Mouse (Mus musculus): ENCODE measurements around the gene Cbr1. TPM values are rescaled to one million over a fixed set of nuclear protein-coding genes. Genes with fewer than 3 reads are reported as not detected.

Cbr1 gene
- total RNA-seq (2023): 1 to 10 TPM; 7.3 to 7.5 TPM

GRCm38 (mm10) chr16:93605553-93605952 is at the start of gene Cbr1:
Cbr1 (plus strand) TSS chr16:93605853.

GRCm38 (mm10) chr16:93603439-93604212 is 2.0 kb upstream of the Cbr1 start, which contains the start of gene Setd4:
Setd4 (minus strand) TSS chr16:93604063.

GRCm38 (mm10) chr16:93627761-93628400 is 22.2 kb downstream of the Cbr1 start, which contains the start of gene Gm5678:
Gm5678 (plus strand) TSS chr16:93628097.

Other genes starting within 250 kb of the Cbr1 start
- 1 to 10 TPM; 1.3 to 4.2 TPM for gene Setd4, start 1.8 kb upstream of the Cbr1 start, total RNA-seq (2023)
- gene Gm5678, start 22.2 kb downstream of the Cbr1 start, total RNA-seq (2023): under 1 TPM in 1 of 2 experiments, not detected in 1; 0.64 TPM
- gene Cbr3, start 77.4 kb downstream of the Cbr1 start, total RNA-seq (2023): 1 to 10 TPM; 1.9 to 2.3 TPM
- 10 to 100 TPM; 77.7 to 80.8 TPM for gene Dop1b, start 106.1 kb downstream of the Cbr1 start, total RNA-seq (2023)
- 100 to 1,000 TPM; 119 TPM for gene Morc3, start 226.3 kb downstream of the Cbr1 start, total RNA-seq (2023)

Measured in neutrophil, adult 59 days (primary cell).